Mouse (Mus musculus): Measurements from ENCODE around the gene Fkbp11. TPM values are rescaled to one million over a fixed set of nuclear protein-coding genes. Genes with fewer than 3 reads are reported as not detected.
"Not testable (repeated sequence)": the region's sequence is repeated elsewhere in the genome, so short reads cannot be mapped to it uniquely, and the experiment has no call there.

Fkbp11 gene
- polyA plus RNA-seq, 1 experiment from 2014 or later = 12.1 TPM

DNA sequence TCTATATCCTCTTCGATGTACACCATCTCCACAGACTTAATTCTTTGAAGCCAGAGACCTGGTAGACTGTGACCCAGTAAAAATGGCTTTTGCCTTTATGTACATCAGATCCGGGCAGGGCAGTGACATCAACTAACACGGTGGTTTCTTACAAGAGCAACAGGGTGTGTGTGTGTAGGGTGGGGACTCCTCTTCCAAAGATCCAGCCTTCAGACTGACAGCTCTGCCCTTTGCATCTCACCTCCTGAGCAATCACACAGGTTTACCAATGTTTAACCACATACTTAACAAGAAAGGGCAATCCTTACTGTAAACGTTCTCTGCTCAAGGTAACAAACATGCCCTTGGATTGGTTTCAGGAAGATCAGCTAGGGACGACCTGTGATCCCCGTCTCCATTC, 19.3 kb upstream of the Fkbp11 start:
- no peak overlapping the region for H3K27ac ChIP-seq (ENCODE audit: low read depth, low read length)
- H3K9ac ChIP-seq (ENCODE audit: low read length) = no peak overlapping the region
- no peaks in the 10 kb centered on the region for H3K9me3 ChIP-seq (ENCODE audit: control insufficient read depth, low read length)
- H3K4me1 ChIP-seq (ENCODE audit: control insufficient read depth, insufficient read depth, low read length) = no peaks in the 10 kb centered on the region
- WGBS = 84% methylated on average over 6 of the region's 6 CpGs
- no peaks in the 10 kb centered on the region; the same call in 1 of the 2 replicates for H3K36me3 ChIP-seq (ENCODE audit: control insufficient read depth, insufficient read depth, low read length)
- ATAC-seq (ENCODE audit: insufficient read depth, low FRiP score, low TSS enrichment) (no peak), DNase-seq (ENCODE audit: low spot score) (no peak)
- no peak overlapping the region for H3K4me2 ChIP-seq (ENCODE audit: low read depth)
- no peaks in the 10 kb centered on the region for H3K27me3 ChIP-seq (ENCODE audit: control insufficient read depth, insufficient read depth, low read length)
- no peak overlapping the region for H3K4me3 ChIP-seq (ENCODE audit: low read depth, low read length)

DNA sequence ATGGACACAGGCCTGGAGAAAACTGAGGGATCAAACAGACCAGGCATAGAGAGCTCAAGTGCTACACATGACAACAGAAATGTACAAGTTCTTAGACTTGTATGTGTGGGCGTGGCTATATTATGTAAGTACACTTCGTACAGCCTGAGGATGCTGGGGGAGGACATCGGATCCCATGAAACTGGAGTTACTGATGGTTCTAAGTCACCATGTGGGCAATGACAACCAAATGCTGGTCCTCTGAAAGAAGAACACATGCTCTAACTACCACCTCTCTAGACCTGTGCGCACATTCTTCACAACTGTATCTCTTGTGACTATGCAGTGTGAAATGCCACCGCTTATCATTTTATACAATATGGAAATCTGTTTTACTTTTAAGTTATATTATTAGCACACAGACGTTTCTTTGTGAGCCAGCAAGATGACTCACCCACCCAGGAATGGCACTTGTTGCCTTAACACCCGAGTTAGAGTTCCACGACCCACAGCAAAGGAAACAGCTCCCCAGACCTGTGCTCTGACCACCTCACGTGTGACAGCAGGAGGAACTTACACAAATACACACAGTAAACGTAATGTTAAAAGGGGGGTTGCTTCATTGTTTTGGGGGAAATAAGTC, 18.5 kb upstream of the Fkbp11 start:
- no peaks in the 10 kb centered on the region for H3K4me1 ChIP-seq (ENCODE audit: control insufficient read depth, insufficient read depth, low read length)
- no peak overlapping the region for H3K4me3 ChIP-seq (ENCODE audit: low read depth, low read length)
- no peak overlapping the region for H3K4me2 ChIP-seq (ENCODE audit: low read depth)
- WGBS = 91% methylated on average over 10 of the region's 10 CpGs
- ATAC-seq (ENCODE audit: insufficient read depth, low FRiP score, low TSS enrichment) (no peak), DNase-seq (ENCODE audit: low spot score) (no peak)
- H3K9ac ChIP-seq (ENCODE audit: low read length) = no peak overlapping the region
- no peaks in the 10 kb centered on the region; the same call in 1 of the 2 replicates for H3K36me3 ChIP-seq (ENCODE audit: control insufficient read depth, insufficient read depth, low read length)
- H3K27me3 ChIP-seq (ENCODE audit: control insufficient read depth, insufficient read depth, low read length) = no peaks in the 10 kb centered on the region
- no peaks in the 10 kb centered on the region for H3K9me3 ChIP-seq (ENCODE audit: control insufficient read depth, low read length)
- H3K27ac ChIP-seq (ENCODE audit: low read depth, low read length) = no peak overlapping the region

DNA sequence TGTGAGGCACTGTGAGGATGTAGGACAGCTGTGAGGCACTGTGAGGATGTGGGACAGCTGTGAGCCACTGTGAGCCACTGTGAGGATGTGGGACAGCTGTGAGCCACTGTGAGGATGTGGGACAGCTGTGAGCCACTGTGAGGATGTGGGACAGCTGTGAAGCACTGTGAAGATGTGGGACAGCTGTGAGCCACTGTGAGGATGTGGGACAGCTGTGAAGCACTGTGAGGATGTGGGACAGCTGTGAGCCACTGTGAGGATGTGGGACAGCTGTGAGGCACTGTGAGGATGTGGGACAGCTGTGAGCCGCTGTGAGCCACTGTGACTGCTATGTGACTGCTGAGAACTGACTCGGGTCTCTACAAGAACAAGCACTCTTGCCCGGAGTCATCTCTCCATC, 15.9 kb upstream of the Fkbp11 start:
- ATAC-seq (ENCODE audit: insufficient read depth, low FRiP score, low TSS enrichment); DNase-seq (ENCODE audit: low spot score); H3K4me2 ChIP-seq (ENCODE audit: low read depth); H3K4me1 ChIP-seq (ENCODE audit: control insufficient read depth, insufficient read depth, low read length); H3K27ac ChIP-seq (ENCODE audit: low read depth, low read length); H3K4me3 ChIP-seq (ENCODE audit: low read depth, low read length); H3K9ac ChIP-seq (ENCODE audit: low read length); H3K9me3 ChIP-seq (ENCODE audit: control insufficient read depth, low read length); H3K27me3 ChIP-seq (ENCODE audit: control insufficient read depth, insufficient read depth, low read length): not testable (repeated sequence)
- 90% methylated on average over 3 of the region's 3 CpGs for WGBS
- H3K36me3 ChIP-seq (ENCODE audit: control insufficient read depth, insufficient read depth, low read length) = peaks cover 12% of the 10 kb centered on the region

DNA sequence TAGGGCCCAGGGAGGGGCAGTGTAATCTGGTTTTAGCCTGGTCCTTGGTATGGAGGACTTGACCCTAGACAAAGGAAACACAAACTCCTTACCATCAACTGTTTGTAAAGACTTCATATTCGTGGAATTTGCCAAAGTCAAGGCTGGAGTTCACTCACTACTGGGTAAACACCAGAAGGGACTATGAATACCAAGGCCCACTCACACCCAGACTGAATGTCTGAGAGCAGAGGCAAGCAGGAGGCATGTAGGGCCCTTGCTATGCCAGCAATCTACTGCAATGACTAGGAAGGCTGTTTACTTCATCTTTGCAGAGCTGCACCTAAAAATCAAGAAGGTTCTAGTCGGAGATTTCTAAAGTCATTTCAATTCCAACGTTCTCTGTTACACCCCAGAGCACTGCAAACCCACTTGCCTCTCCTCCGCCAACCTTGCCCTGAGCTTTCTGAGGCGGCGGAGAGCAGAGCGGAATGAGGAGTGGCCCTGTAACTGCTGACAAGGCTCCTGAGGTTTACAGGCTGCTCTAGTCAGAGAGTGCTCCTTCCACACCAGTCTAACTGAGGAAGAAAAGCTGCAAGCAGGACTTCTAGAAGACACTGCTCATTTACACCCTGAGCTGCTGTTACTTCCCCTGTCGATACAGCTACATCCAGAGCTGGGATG, 14.9 kb upstream of the Fkbp11 start:
- 85% methylated on average over 8 of the region's 8 CpGs for WGBS
- Histone ChIP-seq H3K9ac (ENCODE audit: low read length) (no peak overlapping the region), H3K27ac (ENCODE audit: low read depth, low read length) (no peak overlapping the region), H3K4me3 (ENCODE audit: low read depth, low read length) (no peak overlapping the region), H3K4me1 (ENCODE audit: control insufficient read depth, insufficient read depth, low read length) (no peaks in the 10 kb centered on the region), H3K27me3 (ENCODE audit: control insufficient read depth, insufficient read depth, low read length) (no peaks in the 10 kb centered on the region), H3K4me2 (ENCODE audit: low read depth) (no peak overlapping the region), H3K36me3 (ENCODE audit: control insufficient read depth, insufficient read depth, low read length) (peaks cover 12% of the 10 kb centered on the region), H3K9me3 (ENCODE audit: control insufficient read depth, low read length) (no peaks in the 10 kb centered on the region)
- ATAC-seq (ENCODE audit: insufficient read depth, low FRiP score, low TSS enrichment) = no peak
- no peak for DNase-seq (ENCODE audit: low spot score)

DNA sequence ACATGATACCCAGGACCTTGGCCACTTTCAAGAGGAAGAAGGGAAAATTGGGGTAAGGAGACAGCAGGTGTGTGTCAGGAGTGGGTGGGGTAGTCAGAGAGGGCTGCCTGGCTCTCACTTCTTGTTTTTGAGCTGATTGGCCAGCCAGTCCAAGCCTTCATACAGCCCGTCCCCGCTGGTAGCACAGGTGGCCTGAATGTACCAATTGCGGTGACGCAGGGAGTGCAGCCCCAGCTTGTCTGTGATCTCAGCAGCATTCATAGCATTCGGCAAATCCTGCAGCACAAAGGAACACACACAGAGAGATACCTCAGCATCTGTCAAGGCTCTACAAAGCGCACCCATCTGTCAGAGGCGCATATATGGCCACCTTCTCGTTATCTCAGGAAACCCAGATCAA, 12.2 kb upstream of the Fkbp11 start:
- no peaks in the 10 kb centered on the region for H3K27me3 ChIP-seq (ENCODE audit: control insufficient read depth, insufficient read depth, low read length)
- peaks cover 16% of the 10 kb centered on the region for H3K36me3 ChIP-seq (ENCODE audit: control insufficient read depth, insufficient read depth, low read length)
- WGBS = 93% methylated on average over 8 of the region's 8 CpGs

DNA sequence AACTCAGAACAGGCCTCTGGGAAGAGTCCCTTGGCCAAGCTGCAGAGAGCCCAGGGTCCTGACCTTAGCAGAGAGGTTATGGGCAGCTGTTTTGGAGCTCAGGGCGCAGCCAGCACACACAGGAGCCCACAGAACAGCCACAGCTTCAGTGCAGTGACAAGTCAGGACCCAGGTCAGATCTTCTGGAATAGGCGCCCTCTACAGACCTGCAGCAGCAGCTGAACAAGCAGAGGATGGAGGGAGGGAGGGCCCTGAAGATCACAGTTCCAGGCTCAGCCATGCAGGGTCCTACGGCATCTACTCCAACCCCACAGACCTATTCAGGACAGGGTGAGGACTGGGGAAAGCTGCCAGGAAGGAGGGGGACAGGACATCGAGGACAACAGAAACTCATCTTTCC, 10.8 kb upstream of the Fkbp11 start:
- no peak overlapping the region for H3K4me2 ChIP-seq (ENCODE audit: low read depth)
- H3K36me3 ChIP-seq (ENCODE audit: control insufficient read depth, insufficient read depth, low read length) = peaks cover 16% of the 10 kb centered on the region
- 73% methylated on average over 4 of the region's 4 CpGs for WGBS
- DNase-seq (ENCODE audit: low spot score) (no peak), ATAC-seq (ENCODE audit: insufficient read depth, low FRiP score, low TSS enrichment) (no peak)
- no peak overlapping the region for H3K9ac ChIP-seq (ENCODE audit: low read length)
- no peaks in the 10 kb centered on the region for H3K4me1 ChIP-seq (ENCODE audit: control insufficient read depth, insufficient read depth, low read length)
- no peak overlapping the region for H3K4me3 ChIP-seq (ENCODE audit: low read depth, low read length)
- H3K27me3 ChIP-seq (ENCODE audit: control insufficient read depth, insufficient read depth, low read length) = no peaks in the 10 kb centered on the region
- no peaks in the 10 kb centered on the region for H3K9me3 ChIP-seq (ENCODE audit: control insufficient read depth, low read length)
- H3K27ac ChIP-seq (ENCODE audit: low read depth, low read length) = no peak overlapping the region

More for the DNA sequence above, 12.2 kb upstream of the Fkbp11 start:
- no peak overlapping the region for H3K9ac ChIP-seq (ENCODE audit: low read length)
- no peak overlapping the region for H3K4me2 ChIP-seq (ENCODE audit: low read depth)
- no peak overlapping the region for H3K27ac ChIP-seq (ENCODE audit: low read depth, low read length)
- no peaks in the 10 kb centered on the region for H3K4me1 ChIP-seq (ENCODE audit: control insufficient read depth, insufficient read depth, low read length)
- ATAC-seq (ENCODE audit: insufficient read depth, low FRiP score, low TSS enrichment) (no peak), DNase-seq (ENCODE audit: low spot score) (no peak)
- no peak overlapping the region for H3K4me3 ChIP-seq (ENCODE audit: low read depth, low read length)
- no peaks in the 10 kb centered on the region for H3K9me3 ChIP-seq (ENCODE audit: control insufficient read depth, low read length)

DNA sequence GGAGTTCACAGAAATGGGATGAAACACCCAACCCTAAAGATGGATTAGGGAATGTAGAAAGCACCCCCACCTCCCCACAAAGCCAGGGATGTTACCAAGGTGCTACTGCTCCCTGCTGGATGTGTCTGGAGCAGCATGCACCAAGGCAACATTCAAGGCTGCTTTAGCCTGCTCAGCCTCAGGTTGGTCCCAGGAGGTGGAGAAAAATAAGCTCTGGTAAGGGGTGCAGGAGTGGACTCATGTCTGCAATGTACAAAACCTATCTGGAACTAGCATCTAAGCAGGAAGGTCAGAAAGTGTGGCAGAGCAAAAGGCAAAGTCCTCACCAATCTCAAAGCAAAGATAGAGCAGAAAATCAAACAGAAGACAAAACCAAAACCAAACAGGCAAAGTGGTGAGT, 9.9 kb upstream of the Fkbp11 start:
- no peak for ATAC-seq (ENCODE audit: insufficient read depth, low FRiP score, low TSS enrichment)
- peaks cover 16% of the 10 kb centered on the region for H3K36me3 ChIP-seq (ENCODE audit: control insufficient read depth, insufficient read depth, low read length)
- no peaks in the 10 kb centered on the region for H3K9me3 ChIP-seq (ENCODE audit: control insufficient read depth, low read length)
- no peaks in the 10 kb centered on the region for H3K27me3 ChIP-seq (ENCODE audit: control insufficient read depth, insufficient read depth, low read length)
- no peak overlapping the region for H3K9ac ChIP-seq (ENCODE audit: low read length)
- H3K4me3 ChIP-seq (ENCODE audit: low read depth, low read length) = no peak overlapping the region
- no peak overlapping the region for H3K4me2 ChIP-seq (ENCODE audit: low read depth)
- H3K4me1 ChIP-seq (ENCODE audit: control insufficient read depth, insufficient read depth, low read length) = no peaks in the 10 kb centered on the region
- no peak for DNase-seq (ENCODE audit: low spot score)
- H3K27ac ChIP-seq (ENCODE audit: low read depth, low read length) = no peak overlapping the region

DNA sequence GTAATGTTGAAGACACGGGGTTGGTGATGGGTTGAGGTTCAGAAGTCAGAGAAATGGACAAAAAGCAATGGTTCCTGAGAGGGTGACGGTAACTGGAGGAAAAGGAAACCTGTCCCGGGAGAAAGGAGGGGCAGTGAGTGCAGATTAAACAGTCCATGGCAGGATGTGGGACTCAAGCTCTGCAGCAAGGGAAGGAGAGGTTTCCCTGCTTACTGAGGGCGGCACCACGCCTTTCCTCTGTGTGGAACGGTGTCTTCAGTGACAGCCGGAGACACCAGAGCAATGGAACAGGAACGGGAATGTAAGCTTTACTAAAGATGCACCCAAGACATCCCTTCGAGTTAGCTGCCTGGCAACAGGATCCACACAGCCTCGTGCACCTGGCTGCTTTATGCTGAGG, 8.5 kb upstream of the Fkbp11 start:
- DNase-seq (ENCODE audit: low spot score) (no peak), ATAC-seq (ENCODE audit: insufficient read depth, low FRiP score, low TSS enrichment) (no peak)
- Histone ChIP-seq H3K9ac (ENCODE audit: low read length) (no peak overlapping the region), H3K27me3 (ENCODE audit: control insufficient read depth, insufficient read depth, low read length) (no peaks in the 10 kb centered on the region), H3K36me3 (ENCODE audit: control insufficient read depth, insufficient read depth, low read length) (peaks cover 16% of the 10 kb centered on the region), H3K27ac (ENCODE audit: low read depth, low read length) (no peak overlapping the region), H3K4me2 (ENCODE audit: low read depth) (no peak overlapping the region), H3K4me3 (ENCODE audit: low read depth, low read length) (no peak overlapping the region), H3K9me3 (ENCODE audit: control insufficient read depth, low read length) (no peaks in the 10 kb centered on the region), H3K4me1 (ENCODE audit: control insufficient read depth, insufficient read depth, low read length) (no peaks in the 10 kb centered on the region)
- 98% methylated on average over 10 of the region's 10 CpGs for WGBS

DNA sequence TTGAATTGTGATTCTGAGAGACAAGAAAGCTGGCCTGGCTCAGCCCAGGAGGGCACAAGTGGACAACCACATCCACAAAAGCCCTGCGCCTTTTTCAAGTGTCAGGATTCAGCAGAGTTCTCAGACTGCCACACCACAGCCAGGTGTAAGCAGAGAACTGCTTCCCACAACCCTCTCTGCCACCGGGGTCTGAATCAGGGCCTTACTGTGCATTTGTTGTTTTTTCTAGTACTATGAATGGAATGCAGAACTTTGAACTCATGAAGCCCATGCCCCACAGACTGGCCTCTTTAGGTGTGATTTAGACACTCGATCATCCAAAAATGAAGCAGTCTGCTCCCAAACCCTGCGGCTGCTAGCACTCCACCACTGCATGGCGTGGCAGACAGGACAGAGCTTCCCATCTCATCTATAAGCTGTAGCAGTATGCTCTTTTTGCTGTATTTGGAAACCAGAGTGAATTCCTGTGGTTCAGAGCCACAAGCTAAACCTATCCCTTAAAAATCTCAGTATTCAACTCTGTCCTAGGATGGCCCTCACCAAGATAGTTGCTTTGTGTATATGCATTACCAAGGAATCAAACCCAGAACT, 6.1 kb upstream of the Fkbp11 start:
- Histone ChIP-seq H3K9me3 (ENCODE audit: control insufficient read depth, low read length) (no peaks in the 10 kb centered on the region), H3K9ac (ENCODE audit: low read length) (no peak overlapping the region)

More for the DNA sequence above, 6.1 kb upstream of the Fkbp11 start:
- Histone ChIP-seq H3K36me3 (ENCODE audit: control insufficient read depth, insufficient read depth, low read length) (peaks cover 3% of the 10 kb centered on the region; the same call in 1 of the 2 replicates), H3K27me3 (ENCODE audit: control insufficient read depth, insufficient read depth, low read length) (no peaks in the 10 kb centered on the region), H3K4me2 (ENCODE audit: low read depth) (no peak overlapping the region), H3K4me3 (ENCODE audit: low read depth, low read length) (no peak overlapping the region), H3K4me1 (ENCODE audit: control insufficient read depth, insufficient read depth, low read length) (no peaks in the 10 kb centered on the region), H3K27ac (ENCODE audit: low read depth, low read length) (no peak overlapping the region)
- DNase-seq (ENCODE audit: low spot score) = no peak
- no peak for ATAC-seq (ENCODE audit: insufficient read depth, low FRiP score, low TSS enrichment)
- 90% methylated on average over 5 of the region's 5 CpGs for WGBS
